Mouse (Mus musculus): ENCODE results near the gene Grik3. TPM values are rescaled to one million over a fixed set of nuclear protein-coding genes. Genes with fewer than 3 reads are reported as not detected.

Gene Grik3
- polyA plus RNA-seq, 1 experiment from 2014 or later = 0.16 TPM

DNA sequence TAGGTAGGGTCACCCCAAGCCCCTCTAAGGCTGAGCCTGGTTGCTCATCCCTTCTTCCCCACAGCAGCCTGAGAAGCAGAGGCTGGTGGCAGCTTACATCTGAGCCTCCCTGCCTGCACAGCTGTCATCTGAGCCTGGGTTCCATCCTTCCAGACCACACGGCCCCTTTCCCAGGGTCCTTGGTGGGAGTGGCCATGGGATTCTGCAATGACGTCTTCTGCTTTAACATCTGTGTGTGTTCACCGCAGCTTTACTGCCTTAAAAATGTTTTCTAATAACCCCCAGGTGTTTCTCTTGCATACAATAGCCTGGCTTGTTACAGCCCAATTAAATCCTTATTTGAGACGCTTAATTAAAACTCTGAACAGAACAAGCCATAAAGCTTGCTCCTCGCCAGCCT is 35.9 kb downstream of the Grik3 start:
- H3K9me3 ChIP-seq (replicated peaks; ENCODE audit: control insufficient read depth, low read length) = no peaks in the 10 kb centered on the region
- 73% methylated on average over 5 of the region's 5 CpGs for WGBS (ENCODE audit: insufficient replicate concordance)
- no peak overlapping the region for H3K4me3 ChIP-seq (ENCODE audit: low read depth, low read length)
- H3K27me3 ChIP-seq (ENCODE audit: control insufficient read depth, insufficient read depth, low read length) = no peaks in the 10 kb centered on the region
- no peak overlapping the region for H3K27ac ChIP-seq (ENCODE audit: low read depth, low read length)
- ATAC-seq (replicated peaks; ENCODE audit: insufficient number of reproducible peaks, low FRiP score, low TSS enrichment) = no peak
- no peak overlapping the region for H3K9ac ChIP-seq (ENCODE audit: low read depth, low read length)
- H3K4me1 ChIP-seq (ENCODE audit: control insufficient read depth, insufficient read depth, low read length) = no peaks in the 10 kb centered on the region
- H3K36me3 ChIP-seq (ENCODE audit: control insufficient read depth, insufficient read depth, low read length) = no peaks in the 10 kb centered on the region
- H3K4me2 ChIP-seq = no peak overlapping the region

DNA sequence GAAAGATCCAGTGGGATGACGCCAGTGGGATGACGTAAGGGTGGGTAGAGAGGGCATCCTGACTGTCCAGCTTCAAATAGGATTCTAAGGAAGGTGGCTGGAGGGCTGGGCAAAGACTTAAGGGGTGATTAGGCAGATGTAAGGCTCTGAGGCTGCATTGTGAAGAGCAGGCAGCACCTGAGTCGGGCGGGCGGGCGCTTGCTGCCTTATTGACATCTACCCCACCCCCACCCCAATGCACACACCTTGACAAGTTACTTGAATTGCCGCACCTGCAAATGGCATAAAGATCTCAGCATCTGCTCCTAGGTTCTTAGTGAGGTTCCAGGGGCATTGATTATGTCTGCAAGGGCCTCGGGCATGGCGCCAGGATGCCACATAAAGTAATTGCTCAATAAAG is 43.5 kb downstream of the Grik3 start:
- Histone ChIP-seq H3K9me3 (replicated peaks; ENCODE audit: control insufficient read depth, low read length) (no peaks in the 10 kb centered on the region), H3K4me3 (ENCODE audit: low read depth, low read length) (no peak overlapping the region), H3K4me2 (no peak overlapping the region), H3K36me3 (ENCODE audit: control insufficient read depth, insufficient read depth, low read length) (no peaks in the 10 kb centered on the region), H3K27me3 (ENCODE audit: control insufficient read depth, insufficient read depth, low read length) (peaks cover 34% of the 10 kb centered on the region), H3K4me1 (ENCODE audit: control insufficient read depth, insufficient read depth, low read length) (no peaks in the 10 kb centered on the region), H3K27ac (ENCODE audit: low read depth, low read length) (no peak overlapping the region), H3K9ac (ENCODE audit: low read depth, low read length) (no peak overlapping the region)
- ATAC-seq (replicated peaks; ENCODE audit: insufficient number of reproducible peaks, low FRiP score, low TSS enrichment) = no peak
- 32% methylated on average over 9 of the region's 9 CpGs for WGBS (ENCODE audit: insufficient replicate concordance)

DNA sequence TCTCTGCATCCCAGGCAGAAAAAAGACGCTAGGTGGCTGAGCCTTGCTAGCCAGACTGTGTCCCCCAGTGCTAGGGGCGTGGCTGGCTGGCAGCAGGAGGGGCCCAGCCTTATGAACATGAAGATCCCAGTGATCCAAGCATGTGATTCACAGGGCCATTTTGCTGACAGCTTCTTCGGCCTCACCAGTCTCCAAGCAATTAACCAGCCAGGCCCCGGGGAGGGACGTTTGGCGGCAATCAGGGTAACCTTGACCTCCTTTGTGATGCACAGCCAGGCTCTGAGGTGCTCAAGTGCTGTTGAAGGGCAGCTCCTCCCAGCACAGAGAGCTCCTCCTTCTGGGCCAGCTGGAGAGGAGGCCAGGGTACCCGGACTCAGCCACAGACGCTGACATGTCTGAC is 43.9 kb downstream of the Grik3 start:
- Histone ChIP-seq H3K27ac (ENCODE audit: low read depth, low read length) (no peak overlapping the region), H3K4me3 (ENCODE audit: low read depth, low read length) (no peak overlapping the region), H3K4me1 (ENCODE audit: control insufficient read depth, insufficient read depth, low read length) (no peaks in the 10 kb centered on the region), H3K27me3 (ENCODE audit: control insufficient read depth, insufficient read depth, low read length) (peaks cover 34% of the 10 kb centered on the region), H3K36me3 (ENCODE audit: control insufficient read depth, insufficient read depth, low read length) (no peaks in the 10 kb centered on the region), H3K9ac (ENCODE audit: low read depth, low read length) (no peak overlapping the region), H3K4me2 (no peak overlapping the region), H3K9me3 (replicated peaks; ENCODE audit: control insufficient read depth, low read length) (no peaks in the 10 kb centered on the region)
- no peak for ATAC-seq (replicated peaks; ENCODE audit: insufficient number of reproducible peaks, low FRiP score, low TSS enrichment)
- WGBS (ENCODE audit: insufficient replicate concordance) = 5% methylated on average over 8 of the region's 8 CpGs

DNA sequence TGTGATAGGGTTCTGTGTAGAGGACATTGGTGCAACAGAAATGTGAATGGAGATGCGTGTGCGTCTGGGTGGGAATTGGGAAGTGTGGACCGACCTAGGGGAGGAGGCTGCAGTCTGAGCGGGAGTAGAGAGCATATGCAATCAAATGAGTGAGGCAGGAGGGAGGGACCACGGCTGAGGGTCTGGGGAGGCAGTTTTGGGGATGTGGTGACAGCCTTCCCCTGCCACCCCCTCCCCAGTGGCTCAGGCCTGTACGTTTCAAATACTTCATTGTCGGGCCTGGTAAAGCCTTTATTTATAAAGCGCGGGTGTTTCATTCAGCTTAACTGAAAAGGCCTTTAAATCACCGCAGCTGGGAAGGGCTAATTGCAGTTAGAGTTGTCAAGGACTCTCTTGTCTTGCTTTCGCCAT is 44.5 kb downstream of the Grik3 start:
- Histone ChIP-seq H3K9ac (ENCODE audit: low read depth, low read length) (no peak overlapping the region), H3K4me1 (ENCODE audit: control insufficient read depth, insufficient read depth, low read length) (no peaks in the 10 kb centered on the region), H3K9me3 (replicated peaks; ENCODE audit: control insufficient read depth, low read length) (no peaks in the 10 kb centered on the region), H3K4me3 (ENCODE audit: low read depth, low read length) (no peak overlapping the region), H3K36me3 (ENCODE audit: control insufficient read depth, insufficient read depth, low read length) (no peaks in the 10 kb centered on the region), H3K27ac (ENCODE audit: low read depth, low read length) (no peak overlapping the region), H3K27me3 (ENCODE audit: control insufficient read depth, insufficient read depth, low read length) (peaks cover 34% of the 10 kb centered on the region), H3K4me2 (no peak overlapping the region)
- ATAC-seq (replicated peaks; ENCODE audit: insufficient number of reproducible peaks, low FRiP score, low TSS enrichment) = no peak
- WGBS (ENCODE audit: insufficient replicate concordance) = 17% methylated on average over 11 of the region's 11 CpGs

DNA sequence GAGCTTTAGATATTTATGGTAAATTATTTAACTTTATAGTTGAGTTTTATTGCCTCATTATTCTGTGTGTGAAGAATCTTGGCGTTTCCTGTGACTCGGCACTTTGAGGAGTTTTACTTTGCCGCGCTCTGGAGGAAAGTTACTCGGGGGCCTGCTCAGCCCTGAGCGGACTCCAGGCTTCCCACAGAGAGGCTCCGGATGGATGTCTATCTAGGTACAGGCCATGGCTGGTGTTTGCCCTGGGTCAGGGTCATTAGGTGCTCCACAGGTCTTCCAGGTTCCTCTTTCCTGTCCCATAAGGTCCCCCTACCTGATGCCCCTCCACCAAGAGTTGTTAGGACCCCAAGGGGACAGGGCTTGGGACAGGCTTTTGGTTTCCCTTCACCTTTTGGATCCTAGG is 45.0 kb downstream of the Grik3 start:
- H3K27ac ChIP-seq (ENCODE audit: low read depth, low read length) = no peak overlapping the region
- no peaks in the 10 kb centered on the region for H3K9me3 ChIP-seq (replicated peaks; ENCODE audit: control insufficient read depth, low read length)
- 19% methylated on average over 7 of the region's 7 CpGs for WGBS (ENCODE audit: insufficient replicate concordance)
- H3K36me3 ChIP-seq (ENCODE audit: control insufficient read depth, insufficient read depth, low read length) = no peaks in the 10 kb centered on the region
- no peak for ATAC-seq (replicated peaks; ENCODE audit: insufficient number of reproducible peaks, low FRiP score, low TSS enrichment)
- no peak overlapping the region for H3K9ac ChIP-seq (ENCODE audit: low read depth, low read length)
- H3K4me3 ChIP-seq (ENCODE audit: low read depth, low read length) = no peak overlapping the region
- no peaks in the 10 kb centered on the region for H3K4me1 ChIP-seq (ENCODE audit: control insufficient read depth, insufficient read depth, low read length)
- H3K4me2 ChIP-seq = no peak overlapping the region
- peaks cover 36% of the 10 kb centered on the region for H3K27me3 ChIP-seq (ENCODE audit: control insufficient read depth, insufficient read depth, low read length)

DNA sequence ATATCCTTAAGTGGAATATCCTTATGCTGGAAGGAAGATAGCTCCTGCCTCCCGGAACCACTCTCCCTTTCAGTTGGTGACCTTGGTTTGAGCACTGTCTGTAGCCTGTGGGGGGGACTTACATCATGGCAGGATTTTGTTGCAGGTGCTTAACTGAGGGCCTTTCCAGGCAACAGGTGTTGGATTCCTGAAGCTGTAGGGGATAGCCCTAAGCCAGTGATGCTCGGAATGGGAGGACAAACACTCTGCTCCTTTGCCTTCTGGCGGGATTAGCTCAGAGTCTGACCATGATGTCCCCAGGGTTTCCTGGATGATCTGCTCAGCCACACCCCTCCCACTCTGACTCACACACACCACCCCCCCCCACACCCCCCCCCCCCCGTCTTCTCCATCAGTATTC is 45.5 kb downstream of the Grik3 start:
- Histone ChIP-seq H3K27ac (ENCODE audit: low read depth, low read length) (no peak overlapping the region), H3K27me3 (ENCODE audit: control insufficient read depth, insufficient read depth, low read length) (peaks cover 37% of the 10 kb centered on the region), H3K36me3 (ENCODE audit: control insufficient read depth, insufficient read depth, low read length) (no peaks in the 10 kb centered on the region), H3K9me3 (replicated peaks; ENCODE audit: control insufficient read depth, low read length) (no peaks in the 10 kb centered on the region), H3K9ac (ENCODE audit: low read depth, low read length) (no peak overlapping the region), H3K4me2 (no peak overlapping the region), H3K4me3 (ENCODE audit: low read depth, low read length) (no peak overlapping the region), H3K4me1 (ENCODE audit: control insufficient read depth, insufficient read depth, low read length) (no peaks in the 10 kb centered on the region)
- 27% methylated on average over 4 of the region's 4 CpGs for WGBS (ENCODE audit: insufficient replicate concordance)
- no peak for ATAC-seq (replicated peaks; ENCODE audit: insufficient number of reproducible peaks, low FRiP score, low TSS enrichment)

DNA sequence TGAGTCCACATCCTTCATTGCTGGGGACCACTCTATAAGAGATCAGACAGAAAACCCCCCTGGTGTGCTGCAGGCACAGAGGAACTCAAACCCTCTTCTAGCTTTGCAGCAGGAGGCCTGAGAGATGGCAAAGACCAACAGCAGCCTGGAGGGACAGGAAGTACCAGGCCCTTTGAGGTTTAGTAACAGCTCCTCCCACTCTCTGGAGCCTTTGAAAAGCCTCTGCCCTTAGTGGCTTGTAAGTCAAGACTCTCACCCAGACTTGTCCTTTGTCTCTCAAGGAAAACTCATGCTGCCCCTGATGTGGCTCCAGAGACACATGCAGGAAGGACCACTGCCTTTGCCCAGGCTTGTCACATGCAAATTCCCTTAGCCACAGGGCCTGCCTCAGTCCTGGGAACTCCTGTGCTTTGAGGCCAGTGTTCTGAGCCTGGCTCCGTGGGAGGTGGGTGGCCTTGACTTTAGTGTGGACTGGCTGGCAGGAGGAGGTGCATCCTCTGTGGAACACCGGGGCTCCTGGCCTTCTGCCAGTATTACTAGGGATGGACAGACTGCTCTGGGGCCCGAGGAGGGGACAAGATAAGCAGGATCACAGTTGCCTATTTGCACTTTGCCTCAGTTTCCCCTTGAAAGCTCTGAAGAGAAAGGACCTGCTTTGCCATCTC is 47.9 kb downstream of the Grik3 start:
- H3K4me3 ChIP-seq (ENCODE audit: low read depth, low read length) = no peak overlapping the region
- no peak overlapping the region for H3K9ac ChIP-seq (ENCODE audit: low read depth, low read length)
- H3K4me2 ChIP-seq = no peak overlapping the region
- peaks cover 34% of the 10 kb centered on the region for H3K27me3 ChIP-seq (ENCODE audit: control insufficient read depth, insufficient read depth, low read length)
- H3K36me3 ChIP-seq (ENCODE audit: control insufficient read depth, insufficient read depth, low read length) = no peaks in the 10 kb centered on the region
- ATAC-seq (replicated peaks; ENCODE audit: insufficient number of reproducible peaks, low FRiP score, low TSS enrichment) = no peak
- H3K4me1 ChIP-seq (ENCODE audit: control insufficient read depth, insufficient read depth, low read length) = no peaks in the 10 kb centered on the region
- H3K27ac ChIP-seq (ENCODE audit: low read depth, low read length) = no peak overlapping the region
- WGBS (ENCODE audit: insufficient replicate concordance) = 8% methylated on average over 3 of the region's 3 CpGs
- no peaks in the 10 kb centered on the region for H3K9me3 ChIP-seq (replicated peaks; ENCODE audit: control insufficient read depth, low read length)

DNA sequence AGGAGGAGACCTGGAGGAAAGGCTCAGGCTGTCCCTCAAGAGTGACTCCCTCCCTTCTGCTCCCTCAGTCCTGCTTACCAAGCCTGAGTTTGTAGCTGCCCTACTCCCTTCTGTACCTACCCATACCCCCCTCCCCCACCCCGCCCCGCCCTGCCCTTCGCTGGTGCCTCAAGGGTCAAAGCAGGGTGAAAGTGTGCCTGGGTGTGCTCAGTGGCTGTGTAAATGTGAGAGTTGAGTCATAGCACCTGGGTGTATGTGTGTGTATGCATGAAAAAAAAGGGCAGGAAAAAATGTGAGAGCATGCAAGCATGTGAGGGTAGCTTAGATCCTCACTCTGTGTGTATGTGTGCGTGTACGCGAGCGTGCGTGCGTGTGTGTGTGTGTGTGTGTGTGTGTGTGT is 49.1 kb downstream of the Grik3 start:
- no peak overlapping the region for H3K27ac ChIP-seq (ENCODE audit: low read depth, low read length)
- WGBS (ENCODE audit: insufficient replicate concordance) = 79% methylated on average over 9 of the region's 9 CpGs
- no peak overlapping the region for H3K4me2 ChIP-seq
- no peaks in the 10 kb centered on the region for H3K4me1 ChIP-seq (ENCODE audit: control insufficient read depth, insufficient read depth, low read length)
- H3K27me3 ChIP-seq (ENCODE audit: control insufficient read depth, insufficient read depth, low read length) = peaks cover 23% of the 10 kb centered on the region
- no peaks in the 10 kb centered on the region for H3K36me3 ChIP-seq (ENCODE audit: control insufficient read depth, insufficient read depth, low read length)
- no peak overlapping the region for H3K9ac ChIP-seq (ENCODE audit: low read depth, low read length)
- no peaks in the 10 kb centered on the region for H3K9me3 ChIP-seq (replicated peaks; ENCODE audit: control insufficient read depth, low read length)
- no peak overlapping the region for H3K4me3 ChIP-seq (ENCODE audit: low read depth, low read length)
- ATAC-seq (replicated peaks; ENCODE audit: insufficient number of reproducible peaks, low FRiP score, low TSS enrichment) = no peak

DNA sequence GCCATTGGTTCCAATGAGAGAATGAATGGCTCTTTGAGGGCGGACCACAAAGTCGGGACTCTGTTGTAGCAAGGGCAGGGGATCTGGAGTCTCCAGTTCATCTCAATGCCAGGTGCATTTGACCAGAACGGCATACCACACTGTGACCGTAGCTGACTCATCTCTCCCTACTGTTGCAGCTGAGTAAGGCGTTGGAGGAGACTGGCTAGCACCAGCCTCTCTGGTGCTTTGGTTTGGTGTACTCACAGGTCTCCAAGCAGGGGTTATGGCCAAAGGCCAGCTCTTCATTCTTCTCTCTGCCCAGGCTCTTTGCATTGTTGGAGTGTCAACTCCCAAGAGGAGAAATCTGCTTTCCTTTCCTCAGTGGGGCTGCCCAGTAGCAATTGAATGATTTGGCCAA is 52.7 kb downstream of the Grik3 start:
- no peaks in the 10 kb centered on the region for H3K9me3 ChIP-seq (replicated peaks; ENCODE audit: control insufficient read depth, low read length)
- H3K9ac ChIP-seq (ENCODE audit: low read depth, low read length) = no peak overlapping the region
- H3K4me2 ChIP-seq = no peak overlapping the region
- H3K4me1 ChIP-seq (ENCODE audit: control insufficient read depth, insufficient read depth, low read length) = no peaks in the 10 kb centered on the region
- 78% methylated on average over 5 of the region's 5 CpGs for WGBS (ENCODE audit: insufficient replicate concordance)
- no peaks in the 10 kb centered on the region for H3K36me3 ChIP-seq (ENCODE audit: control insufficient read depth, insufficient read depth, low read length)
- no peak overlapping the region for H3K27ac ChIP-seq (ENCODE audit: low read depth, low read length)
- ATAC-seq (replicated peaks; ENCODE audit: insufficient number of reproducible peaks, low FRiP score, low TSS enrichment) = no peak
- peaks cover 6% of the 10 kb centered on the region; the same call in 1 of the 2 replicates for H3K27me3 ChIP-seq (ENCODE audit: control insufficient read depth, insufficient read depth, low read length)
- H3K4me3 ChIP-seq (ENCODE audit: low read depth, low read length) = no peak overlapping the region
